Mouse (Mus musculus): ENCODE measurements around the gene Ryr1.

GRCm38 (mm10) chr7:29167656-29168055 lies 42.7 kb upstream of the Ryr1 start:
- TF ChIP-seq CTCF (IDR thresholded peaks at IDR 0.05; ENCODE audit: borderline replicate concordance, insufficient read depth, low read depth, low read length) (no peak), POLR2A (IDR thresholded peaks at IDR 0.05; ENCODE audit: borderline replicate concordance, insufficient read depth, low read length) (no peak)
